Mouse (Mus musculus) heart, embryonic 12.5 days (tissue): ENCODE data around the gene Asxl1. TPM values are rescaled to one million over a fixed set of nuclear protein-coding genes. Genes with fewer than 3 reads are reported as not detected.
"Not testable (repeated sequence)": the region's sequence is repeated elsewhere in the genome, so short reads cannot be mapped to it uniquely, and the experiment has no call there.

Experiments used
- ATAC-seq: fragments of 200-750 bp; cut with Nextera tagmentation; 2 replicates; pipeline ENCODE4 v1.8.0; 2017; ENCODE audit warnings: moderate TSS enrichment, moderate library complexity; ENCODE audit not compliant: insufficient number of reproducible peaks, low FRiP score
- H3K27ac ChIP-seq: fragments of 300-500 bp; sonication (generic); 2 replicates; pipeline ENCODE4 v1.5.1; 2016; ENCODE audit warnings: mild to moderate bottlenecking, moderate library complexity; ENCODE audit not compliant: poor library complexity, severe bottlenecking
- H3K27me3 ChIP-seq: fragments of 300-500 bp; sonication (generic); replicated peaks from 2 replicates; pipeline ENCODE4 v1.6.1; 2016; ENCODE audit warnings: mild to moderate bottlenecking, moderate library complexity
- H3K36me3 ChIP-seq: fragments of 300-500 bp; sonication (generic); 2 replicates; pipeline ENCODE4 v1.6.1; 2016; ENCODE audit warnings: mild to moderate bottlenecking, moderate library complexity
- H3K4me1 ChIP-seq: fragments of 300-500 bp; sonication (generic); replicated peaks from 2 replicates; pipeline ENCODE4 v1.6.1; 2016; ENCODE audit warnings: mild to moderate bottlenecking
- H3K4me2 ChIP-seq: fragments of 300-500 bp; sonication (generic); 2 replicates; pipeline ENCODE4 v1.6.1; 2016; ENCODE audit warnings: mild to moderate bottlenecking, moderate library complexity
- H3K4me3 ChIP-seq: fragments of 300-500 bp; sonication (generic); 2 replicates; pipeline ENCODE4 v1.5.1; 2016; ENCODE audit warnings: mild to moderate bottlenecking
- H3K9ac ChIP-seq: fragments of 300-500 bp; sonication (generic); 2 replicates; pipeline ENCODE4 v1.6.1; 2016; ENCODE audit warnings: mild to moderate bottlenecking, moderate library complexity
- H3K9me3 ChIP-seq: fragments of 300-500 bp; sonication (generic); replicated peaks from 2 replicates; pipeline ENCODE4 v1.6.1; 2016; ENCODE audit warnings: mild to moderate bottlenecking, moderate library complexity
- WGBS: fragments of 180-500 bp; shearing (Covaris S2); methylation state at CpG from one replicate; pipeline ENCODE4 v1.1.7; 2016; 5-methylcytosine and 5-hydroxymethylcytosine counted together
- polyA plus RNA-seq: library from polyadenylated mRNA; unstranded; fragments of >200 nt; fragmentation: Nextera tagmentation; extraction: Ambion mirVana; gene quantifications from 2 replicates; pipeline ENCODE4 v1.2.1, GENCODE M21; 2016

Asxl1 gene
- polyA plus RNA-seq, 1 experiment from 2014 or later = 14.4 TPM

- H3K4me1 ChIP-seq = peaks cover 18% of the 10 kb centered on the region
- peaks cover 11% of the 10 kb centered on the region for H3K36me3 ChIP-seq
- no peaks in the 10 kb centered on the region for H3K9me3 ChIP-seq
- peak overlapping the region; percentile 74 for H3K9ac ChIP-seq
- H3K4me3 ChIP-seq = peak overlapping the region; percentile 83
- H3K27me3 ChIP-seq = no peaks in the 10 kb centered on the region
- H3K27ac ChIP-seq = peak overlapping the region; percentile 66
- WGBS = 7% methylated on average over 11 of the region's 11 CpGs
- ATAC-seq = no peak
- peak overlapping the region; percentile 68 for H3K4me2 ChIP-seq
These were observed 567 bp upstream of the Asxl1 start for GRCm38 (mm10) chr2:153345071-153345453.

- H3K4me2 ChIP-seq = peak overlapping the region; percentile 87
- H3K9me3 ChIP-seq = no peaks in the 10 kb centered on the region
- ATAC-seq = peak; percentile 83
- H3K27me3 ChIP-seq = no peaks in the 10 kb centered on the region
- 3% methylated on average over 49 of the region's 76 CpGs for WGBS
- H3K4me3 ChIP-seq = peak overlapping the region; percentile 83
- peak overlapping the region; percentile 90 for H3K9ac ChIP-seq
- H3K36me3 ChIP-seq = peaks cover 11% of the 10 kb centered on the region
- H3K27ac ChIP-seq = peak overlapping the region; percentile 99
- peaks cover 33% of the 10 kb centered on the region for H3K4me1 ChIP-seq
These were observed 873 bp downstream of the Asxl1 start for GRCm38 (mm10) chr2:153346221-153347182.

DNA sequence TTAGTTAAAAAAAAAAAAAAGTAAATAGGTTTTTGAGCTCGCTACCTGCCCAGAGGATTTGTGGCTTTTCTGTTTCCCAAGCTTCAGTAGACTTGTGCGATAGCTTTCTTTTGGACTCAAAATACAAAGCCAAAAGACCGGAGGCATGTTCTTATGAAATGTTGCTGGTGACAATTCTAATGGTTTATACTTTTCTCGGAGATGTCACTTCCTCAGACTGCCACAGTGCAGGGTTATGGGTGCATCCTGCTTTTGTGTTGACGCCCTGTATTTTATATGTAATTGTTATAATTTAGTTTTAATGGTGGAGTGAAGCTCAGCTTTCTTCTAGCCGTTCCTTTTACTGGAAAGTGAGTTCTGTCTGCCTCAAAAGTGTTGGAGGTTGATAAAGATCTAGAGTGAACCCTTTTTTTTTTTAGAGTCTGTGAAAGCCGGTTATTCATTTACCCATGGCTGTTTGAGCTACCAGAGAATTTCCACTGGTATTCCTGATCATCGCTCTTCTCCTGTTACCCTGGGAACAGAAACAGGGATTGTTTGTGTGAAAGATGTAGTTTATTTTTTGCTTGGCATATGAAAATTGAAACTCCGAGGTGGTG is 1.7 kb downstream of the Asxl1 start:
- H3K9ac ChIP-seq = peak overlapping the region; percentile 90
- 6% methylated on average over 9 of the region's 9 CpGs for WGBS

GRCm38 (mm10) chr2:153348100-153348831 is 2.6 kb downstream of the Asxl1 start:
- WGBS = 45% methylated on average over 6 of the region's 6 CpGs
- peaks cover 40% of the 10 kb centered on the region for H3K4me1 ChIP-seq
- peaks cover 12% of the 10 kb centered on the region for H3K36me3 ChIP-seq
- no peaks in the 10 kb centered on the region for H3K9me3 ChIP-seq
- H3K27ac ChIP-seq = peak overlapping the region; percentile 68
- H3K9ac ChIP-seq = peak overlapping the region; percentile 40; the same call in 1 of the 2 replicates
- H3K4me3 ChIP-seq = peak overlapping the region; percentile 83
- no peak for ATAC-seq
- peak overlapping the region; percentile 87 for H3K4me2 ChIP-seq
- H3K27me3 ChIP-seq = no peaks in the 10 kb centered on the region

More for the DNA sequence above, 1.7 kb downstream of the Asxl1 start:
- ATAC-seq = no peak
- Histone ChIP-seq H3K4me3 (peak overlapping the region; percentile 83), H3K9me3 (no peaks in the 10 kb centered on the region), H3K4me1 (peaks cover 40% of the 10 kb centered on the region), H3K36me3 (peaks cover 7% of the 10 kb centered on the region), H3K27me3 (no peaks in the 10 kb centered on the region), H3K4me2 (peak overlapping the region; percentile 87), H3K27ac (peak overlapping the region; percentile 99)

DNA sequence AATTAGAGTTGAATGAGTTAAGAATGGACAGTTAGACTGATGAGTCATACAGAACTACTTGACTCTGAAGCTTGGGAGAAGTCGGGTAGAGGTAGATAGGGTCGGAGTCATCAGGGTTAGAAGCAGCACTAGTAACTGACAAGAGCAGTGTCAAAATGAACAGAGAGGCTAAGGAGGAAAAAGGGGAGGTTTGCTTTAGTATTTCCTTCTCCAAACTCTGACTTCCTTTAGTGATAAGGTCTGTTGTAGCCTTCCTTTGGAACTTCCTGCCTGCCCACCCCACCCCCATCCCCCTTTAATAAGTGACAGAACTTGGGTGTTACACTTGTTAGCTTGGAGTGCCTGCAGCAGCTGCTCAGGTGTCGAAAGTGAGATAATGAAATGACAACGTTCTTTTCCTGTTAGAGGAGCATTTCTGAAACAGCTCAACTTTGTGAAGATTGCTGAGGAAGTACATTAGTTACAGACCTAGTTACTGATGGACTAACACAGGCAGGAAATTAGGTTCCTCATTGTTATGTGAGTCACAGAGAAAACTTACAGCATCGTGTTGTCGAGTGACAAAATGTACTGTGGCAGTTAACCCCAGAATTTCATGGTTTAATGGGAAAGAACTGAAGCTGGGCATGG is 5.0 kb downstream of the Asxl1 start:
- H3K4me2 ChIP-seq = peak overlapping the region; percentile 62
- no peaks in the 10 kb centered on the region for H3K9me3 ChIP-seq
- H3K9ac ChIP-seq = 0 out of 2 replicates have a peak overlapping the region, but pooled peaks have one; percentile 15
- peaks cover 29% of the 10 kb centered on the region for H3K36me3 ChIP-seq
- H3K27me3 ChIP-seq = no peaks in the 10 kb centered on the region
- ATAC-seq = peak; percentile 25; the same call in 1 of the 2 replicates
- H3K27ac ChIP-seq = peak overlapping the region; percentile 68
- 4% methylated on average over 6 of the region's 6 CpGs for WGBS
- H3K4me3 ChIP-seq = peak overlapping the region; percentile 18
- H3K4me1 ChIP-seq = peaks cover 35% of the 10 kb centered on the region

- no peaks in the 10 kb centered on the region for H3K27me3 ChIP-seq
- no peak overlapping the region for H3K4me3 ChIP-seq
- H3K27ac ChIP-seq = no peak overlapping the region
- H3K4me2 ChIP-seq = no peak overlapping the region
- no peak for ATAC-seq
- H3K9ac ChIP-seq = no peak overlapping the region
- WGBS = 84% methylated on average over 2 of the region's 2 CpGs
- H3K36me3 ChIP-seq = peaks cover 65% of the 10 kb centered on the region
- no peaks in the 10 kb centered on the region for H3K9me3 ChIP-seq
- peaks cover 26% of the 10 kb centered on the region for H3K4me1 ChIP-seq
These were observed 9.0 kb downstream of the Asxl1 start for GRCm38 (mm10) chr2:153354648-153355047.

GRCm38 (mm10) chr2:153356784-153357183 is 11.2 kb downstream of the Asxl1 start:
- H3K27ac ChIP-seq = no peak overlapping the region
- ATAC-seq = no peak

GRCm38 (mm10) chr2:153361101-153361710 is 15.6 kb downstream of the Asxl1 start:
- Histone ChIP-seq H3K4me2 (no peak overlapping the region), H3K4me3 (no peak overlapping the region), H3K27ac (no peak overlapping the region), H3K27me3 (no peaks in the 10 kb centered on the region), H3K9ac (no peak overlapping the region), H3K36me3 (peaks cover 72% of the 10 kb centered on the region), H3K4me1 (no peaks in the 10 kb centered on the region), H3K9me3 (no peaks in the 10 kb centered on the region)
- ATAC-seq = no peak
- WGBS = 90% methylated on average over 1 of the region's 1 CpGs

More at GRCm38 (mm10) chr2:153356784-153357183, 11.2 kb downstream of the Asxl1 start:
- H3K4me3 ChIP-seq = no peak overlapping the region
- H3K9ac ChIP-seq = no peak overlapping the region
- no peak overlapping the region for H3K4me2 ChIP-seq
- WGBS = 90% methylated on average over 4 of the region's 4 CpGs
- no peaks in the 10 kb centered on the region for H3K27me3 ChIP-seq
- H3K9me3 ChIP-seq = no peaks in the 10 kb centered on the region
- H3K36me3 ChIP-seq = peaks cover 78% of the 10 kb centered on the region
- peaks cover 4% of the 10 kb centered on the region; the same call in 1 of the 2 replicates for H3K4me1 ChIP-seq

- H3K4me2 ChIP-seq, H3K27me3 ChIP-seq, H3K4me1 ChIP-seq, H3K9me3 ChIP-seq, ATAC-seq, H3K9ac ChIP-seq, H3K4me3 ChIP-seq, H3K27ac ChIP-seq: not testable (repeated sequence)
- WGBS = 82% methylated on average over 14 of the region's 14 CpGs
- peaks cover 67% of the 10 kb centered on the region for H3K36me3 ChIP-seq
These were observed 18.9 kb downstream of the Asxl1 start for GRCm38 (mm10) chr2:153364531-153364930.

GRCm38 (mm10) chr2:153370871-153371270 is 25.2 kb downstream of the Asxl1 start:
- no peak overlapping the region for H3K9ac ChIP-seq
- H3K4me3 ChIP-seq = no peak overlapping the region
- no peak overlapping the region for H3K4me2 ChIP-seq
- H3K27ac ChIP-seq = no peak overlapping the region
- H3K36me3 ChIP-seq = peaks cover 30% of the 10 kb centered on the region
- H3K4me1 ChIP-seq = no peaks in the 10 kb centered on the region
- H3K27me3 ChIP-seq = no peaks in the 10 kb centered on the region
- no peaks in the 10 kb centered on the region for H3K9me3 ChIP-seq
- no peak for ATAC-seq
